Mouse (Mus musculus) common myeloid progenitor, adult 5-6 weeks (primary cell): ENCODE measurements around the gene Hnrnpul1. TPM values are rescaled to one million over a fixed set of nuclear protein-coding genes. Genes with fewer than 3 reads are reported as not detected.

Experiments
- ATAC-seq: replicated peaks from 2 replicates; pipeline ENCODE4 v1.8.0; 2016; ENCODE audit warnings: low read depth, mild to moderate bottlenecking, moderate TSS enrichment, inconsistent platforms; ENCODE audit not compliant: poor library complexity, severe bottlenecking
- total RNA-seq: library from RNA; stranded (forward); fragments of 200-1000, 187-1606 nt; gene quantifications from 2 replicates; pipeline ENCODE4 v1.2.3, GENCODE M21; 2017

The Hnrnpul1 gene
- total RNA-seq, 1 experiment from 2014 or later, result 173 TPM

DNA sequence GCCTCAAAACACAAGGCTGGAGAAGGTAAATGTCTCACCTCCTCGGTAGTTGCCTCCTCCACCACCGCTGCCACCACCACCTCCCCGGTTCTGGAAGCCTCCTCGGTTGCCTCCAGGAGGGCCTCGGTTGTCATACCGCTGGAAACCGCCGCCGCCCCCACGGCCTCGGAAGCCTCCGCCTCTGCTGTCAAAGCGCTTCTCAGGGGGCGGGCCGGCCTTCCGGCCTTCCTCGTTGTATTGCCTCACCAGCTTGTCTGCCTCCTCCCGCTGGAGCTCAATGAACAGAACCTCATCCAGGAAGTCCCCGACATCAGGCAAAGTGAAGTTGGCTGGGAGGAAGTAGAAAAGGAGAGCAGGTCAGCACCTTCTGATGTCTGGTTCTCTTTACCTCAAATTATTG, 28.7 kb downstream of the Hnrnpul1 start:
- no peak for ATAC-seq

DNA sequence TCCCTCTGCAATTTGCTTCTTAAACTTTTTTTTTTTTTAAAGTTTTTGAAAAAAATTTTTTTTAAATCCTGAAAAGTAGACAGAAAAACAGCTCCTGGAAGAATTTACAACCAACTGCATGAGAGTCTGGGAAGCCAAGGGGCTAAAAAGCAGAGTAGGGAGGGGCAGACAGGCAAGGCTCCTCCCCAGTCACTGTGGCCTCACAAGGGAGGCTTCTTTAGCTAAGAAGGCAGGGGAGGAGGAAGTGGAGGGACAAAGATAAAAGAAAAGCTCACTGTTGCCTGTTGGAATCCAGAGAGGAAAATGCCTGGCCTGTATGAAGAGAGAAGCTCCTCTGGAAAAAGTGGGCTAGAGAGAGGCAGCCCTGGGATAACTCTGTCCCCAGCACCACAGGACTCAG, 32.8 kb downstream of the Hnrnpul1 start:
- peak; percentile 17; the same call in 1 of the 2 replicates for ATAC-seq

- no peak for ATAC-seq
These were observed 33.8 kb downstream of the Hnrnpul1 start for GRCm38 (mm10) chr7:25720760-25721159.

DNA sequence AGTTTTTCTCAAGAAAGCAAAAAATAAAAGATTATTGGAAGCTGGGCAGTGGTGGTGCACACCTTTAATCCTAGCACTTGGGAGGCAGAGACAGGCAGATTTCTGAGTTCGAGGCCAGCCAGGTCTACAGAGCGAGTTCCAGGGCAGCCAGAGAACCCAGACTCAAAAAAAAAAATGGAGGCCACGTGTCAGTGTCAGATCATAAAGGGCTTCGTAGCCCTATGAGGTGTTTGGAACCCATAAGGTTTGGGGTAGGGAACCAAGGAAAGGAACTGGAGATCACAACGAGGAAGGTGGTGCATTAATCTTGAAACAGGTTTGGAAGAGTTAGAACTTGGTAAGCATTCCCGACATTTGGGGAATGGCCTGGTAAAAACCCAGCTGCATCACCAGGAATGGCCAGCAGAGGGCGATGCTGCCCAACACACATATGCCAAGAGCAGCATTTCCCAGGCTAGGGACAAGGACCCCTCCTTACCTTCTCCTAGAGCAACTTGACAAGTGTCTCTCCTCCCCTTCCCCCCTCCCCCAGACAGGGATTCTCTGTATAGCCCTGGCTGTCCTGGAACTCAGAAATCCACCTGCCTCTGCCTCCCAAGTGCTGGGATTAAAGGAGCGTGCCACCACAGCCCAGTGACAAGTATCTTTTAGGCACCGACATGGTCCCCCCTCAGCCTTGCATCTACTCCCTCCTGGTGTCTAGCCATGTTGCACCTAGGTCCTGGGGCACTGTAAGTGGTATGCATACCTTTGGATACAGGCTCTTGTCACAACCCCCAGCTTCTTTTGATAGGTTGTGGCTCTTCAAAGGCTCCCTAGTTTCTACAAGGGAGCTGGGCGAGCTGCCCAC, 34.6 kb downstream of the Hnrnpul1 start:
- ATAC-seq, result peak; percentile 31; the same call in 1 of the 2 replicates

GRCm38 (mm10) chr7:25718788-25719417, 35.7 kb downstream of the Hnrnpul1 start, which contains the start of gene Ccdc97:
Gene Ccdc97, minus strand, starts transcription at chr7:25719088.
- peak; percentile 75 for ATAC-seq

GRCm38 (mm10) chr7:25717478-25717877, 37.1 kb downstream of the Hnrnpul1 start:
- ATAC-seq, result no peak

GRCm38 (mm10) chr7:25715731-25716271, 38.8 kb downstream of the Hnrnpul1 start:
- no peak for ATAC-seq

- no peak for ATAC-seq
These were observed 40.0 kb downstream of the Hnrnpul1 start for GRCm38 (mm10) chr7:25714581-25714980.

DNA sequence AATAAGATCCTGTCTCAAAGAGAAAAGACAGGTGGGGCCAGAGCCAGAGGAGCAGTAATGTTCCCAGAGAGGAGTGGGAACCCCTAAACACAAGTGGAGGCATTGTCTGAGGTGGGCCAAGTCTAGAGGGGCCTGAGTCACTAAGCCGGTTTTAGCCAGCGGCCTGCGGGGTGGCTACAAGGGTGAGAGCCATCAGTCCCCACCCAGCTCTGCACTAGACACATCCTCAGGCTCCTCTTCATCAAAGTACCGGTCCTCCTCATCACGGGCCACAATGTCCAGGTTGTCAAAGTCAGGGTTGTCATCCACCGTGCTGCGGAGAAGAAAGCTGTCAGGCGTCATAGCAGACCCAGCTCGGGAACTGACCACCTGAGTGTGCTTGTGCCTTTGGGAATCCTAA, 41.8 kb downstream of the Hnrnpul1 start:
- no peak for ATAC-seq

- peak; percentile 55 for ATAC-seq
These were observed 42.8 kb downstream of the Hnrnpul1 start for GRCm38 (mm10) chr7:25711731-25712197.

GRCm38 (mm10) chr7:25711165-25711564, 43.4 kb downstream of the Hnrnpul1 start:
- ATAC-seq, result no peak

GRCm38 (mm10) chr7:25710519-25711130, 43.9 kb downstream of the Hnrnpul1 start:
- ATAC-seq, result no peak

GRCm38 (mm10) chr7:25709961-25710360, 44.6 kb downstream of the Hnrnpul1 start:
- ATAC-seq, result peak; percentile 9

- ATAC-seq, result 0 out of 2 replicates have a peak, but pooled peaks have one; percentile 10
These were observed 46.8 kb downstream of the Hnrnpul1 start for GRCm38 (mm10) chr7:25707581-25708292.

- ATAC-seq, result peak; percentile 33
These were observed 47.9 kb downstream of the Hnrnpul1 start for GRCm38 (mm10) chr7:25706578-25707170.

- no peak for ATAC-seq
These were observed 48.7 kb downstream of the Hnrnpul1 start for GRCm38 (mm10) chr7:25705801-25706251.

- no peak for ATAC-seq
These were observed 49.7 kb downstream of the Hnrnpul1 start for GRCm38 (mm10) chr7:25704716-25705364.

DNA sequence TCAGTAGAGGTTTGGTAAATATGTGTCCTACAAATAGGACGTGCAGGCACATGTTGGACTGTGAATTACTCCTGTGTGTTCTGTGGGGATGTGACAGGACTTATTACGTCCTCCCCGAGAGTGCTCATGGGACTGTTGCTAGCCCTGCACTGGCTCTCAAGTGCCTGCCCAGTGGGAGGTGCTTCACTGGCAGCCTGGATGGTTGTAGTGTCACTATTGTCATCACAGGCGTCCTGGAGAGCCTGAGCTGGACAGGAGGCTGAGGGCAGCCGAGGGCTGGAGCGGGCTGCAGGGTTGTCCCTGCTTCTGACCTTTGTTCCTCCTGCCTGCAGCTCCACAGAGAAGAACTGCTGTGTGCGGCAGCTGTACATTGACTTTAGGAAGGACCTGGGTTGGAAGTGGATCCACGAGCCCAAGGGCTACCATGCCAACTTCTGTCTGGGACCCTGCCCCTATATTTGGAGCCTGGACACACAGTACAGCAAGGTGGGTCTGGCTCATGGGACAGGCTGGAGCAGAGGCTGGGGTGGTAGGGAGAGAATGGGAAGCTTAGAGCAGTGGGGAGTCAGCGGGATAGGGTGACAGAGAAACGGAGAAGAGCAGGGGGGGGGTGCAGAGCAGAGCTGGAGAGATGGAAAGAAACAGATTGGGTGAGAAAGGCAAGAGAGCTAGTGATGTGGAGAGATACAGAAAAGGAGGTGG, 50.6 kb downstream of the Hnrnpul1 start:
- ATAC-seq, result no peak
